Mouse (Mus musculus) kidney, adult 11 months (tissue): ENCODE results near the gene Il17rd.
A peak's percentile ranks its signal among the peaks of the same experiment; 100 is the strongest.

Experiments
- DNase-seq: peaks from one replicate; pipeline ENCODE4 v3.0.0; 2022

Il17rd gene

DNA sequence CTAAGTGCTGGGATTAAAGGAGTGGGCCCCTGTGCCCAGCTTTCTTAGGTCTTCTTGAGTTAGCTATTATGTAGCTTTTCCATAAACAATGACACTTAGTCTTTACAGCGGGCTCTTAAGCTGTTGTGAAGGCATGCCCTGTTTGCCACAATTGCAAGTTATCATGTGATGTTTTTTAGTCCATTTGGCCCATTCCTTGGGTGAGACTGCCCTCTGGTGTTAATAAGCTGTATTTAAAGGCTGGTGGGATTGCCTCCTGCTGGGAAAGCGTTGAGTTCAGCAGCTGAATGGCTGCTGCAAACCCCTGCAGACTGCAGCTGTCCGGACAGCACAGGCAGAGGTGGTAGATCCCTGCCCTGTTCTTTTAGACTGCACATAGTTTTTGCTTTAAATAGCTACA lies 58.0 kb downstream of the Il17rd start:
- DNase-seq = peak; percentile 70

DNA sequence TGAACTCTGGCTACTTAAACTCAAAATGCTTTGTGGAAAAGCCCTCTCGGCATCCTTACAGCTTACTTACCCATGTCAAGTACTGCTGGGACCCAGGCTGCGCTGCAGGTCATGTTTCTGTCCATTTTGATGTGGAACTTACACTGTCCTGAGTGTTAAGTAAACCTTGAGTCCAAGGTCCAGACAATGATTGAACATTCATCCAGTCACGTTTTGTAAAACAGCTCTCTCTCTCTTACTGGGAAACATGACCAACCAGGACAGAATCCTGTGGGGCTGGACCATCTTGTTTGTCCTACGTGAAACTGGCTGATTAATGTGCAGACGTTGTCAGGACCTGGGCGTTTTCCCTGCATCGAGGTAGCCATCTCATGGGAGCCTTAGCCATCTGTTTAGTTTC lies 63.0 kb downstream of the Il17rd start:
- DNase-seq = peak; percentile 53

DNA sequence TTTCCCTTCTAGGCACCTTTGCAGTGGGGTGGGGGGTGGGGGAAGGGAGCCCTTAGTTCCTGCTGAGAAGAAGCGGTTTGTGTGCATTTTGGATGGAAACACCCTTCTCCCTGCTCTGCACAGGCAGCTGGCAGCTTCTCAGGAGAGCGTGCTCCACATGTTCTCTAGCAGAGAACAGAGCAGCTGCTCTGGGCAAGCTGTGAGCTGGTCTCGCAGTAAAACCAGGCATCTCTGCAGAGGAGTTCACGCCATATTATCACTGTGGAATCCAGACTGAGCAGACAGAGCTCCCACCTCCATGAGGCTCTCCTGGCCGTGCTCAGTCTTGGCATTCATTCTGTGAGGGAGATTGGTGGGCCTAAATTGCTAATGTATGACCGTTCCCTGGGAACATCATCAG lies 64.0 kb downstream of the Il17rd start:
- no peak for DNase-seq

DNA sequence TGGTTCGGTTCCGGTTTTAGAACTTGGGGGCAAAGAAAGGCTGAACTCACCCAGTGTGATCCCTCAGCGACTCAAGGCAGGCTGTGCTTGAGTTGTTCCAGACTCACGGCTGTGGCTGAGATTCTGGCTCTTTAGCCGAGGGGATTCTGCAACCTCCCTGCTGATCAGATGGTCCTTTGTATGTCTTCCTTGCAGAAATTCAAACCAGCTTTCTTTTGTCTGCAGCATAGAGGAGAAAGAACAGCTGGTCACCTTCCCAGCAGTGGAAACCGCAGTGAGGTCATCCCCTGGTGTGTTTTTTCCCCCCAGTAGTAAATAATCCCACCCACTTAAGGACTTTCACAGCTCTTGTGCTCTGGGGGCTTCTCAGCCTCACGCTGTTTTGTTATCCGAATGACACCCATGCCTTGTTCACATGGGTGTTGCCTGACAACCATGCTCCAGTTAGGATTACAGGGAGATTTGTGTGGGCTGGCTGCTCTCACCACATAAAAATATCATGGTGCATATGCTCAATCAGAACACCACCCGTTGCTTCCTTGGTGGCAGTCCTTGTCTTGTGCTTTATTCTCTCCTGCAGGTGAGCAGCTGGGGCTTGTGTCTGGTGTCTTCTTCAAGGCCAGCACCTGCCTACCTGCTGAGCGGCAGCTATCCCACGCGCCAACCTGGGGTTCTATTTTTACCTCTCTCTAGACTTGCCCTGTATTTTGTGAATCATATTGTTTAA lies 67.2 kb downstream of the Il17rd start:
- DNase-seq = no peak

DNA sequence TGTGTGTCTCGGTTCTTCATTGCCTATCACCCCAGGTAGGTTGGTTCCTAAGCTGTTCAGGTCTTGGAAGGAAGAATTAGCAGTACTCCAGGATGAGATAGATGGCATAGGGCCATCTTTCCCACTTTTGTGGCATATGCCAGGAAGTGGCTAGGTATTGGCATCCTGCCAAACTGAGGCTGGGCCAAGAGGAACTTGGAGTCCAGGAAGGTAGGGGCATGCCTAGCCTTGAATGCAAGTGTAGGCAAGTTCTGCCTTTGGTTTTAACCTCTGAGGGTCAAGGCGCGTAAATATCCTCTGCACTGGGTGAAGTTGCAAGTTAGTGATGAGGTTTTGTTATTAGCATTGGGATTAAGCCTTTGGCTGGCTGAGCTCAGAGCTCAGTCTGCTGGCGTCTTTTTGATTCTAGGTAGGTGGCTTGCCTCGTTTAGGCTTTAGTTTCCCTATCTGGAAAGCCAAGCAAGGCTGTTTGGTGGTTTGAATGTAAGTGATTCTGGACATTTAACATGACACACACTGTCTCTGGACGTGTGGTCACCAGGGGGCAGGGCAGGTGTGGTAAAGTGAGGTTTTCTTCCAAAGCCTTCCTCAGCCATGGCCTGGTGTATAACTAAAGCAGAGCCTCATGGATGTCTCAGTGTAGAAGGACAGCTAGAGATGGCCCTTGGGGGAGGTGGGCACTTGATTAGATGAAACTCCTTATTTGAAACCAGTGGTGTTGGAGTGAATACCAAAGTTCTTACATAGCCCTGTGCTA lies 70.2 kb downstream of the Il17rd start:
- DNase-seq = peak; percentile 64

DNA sequence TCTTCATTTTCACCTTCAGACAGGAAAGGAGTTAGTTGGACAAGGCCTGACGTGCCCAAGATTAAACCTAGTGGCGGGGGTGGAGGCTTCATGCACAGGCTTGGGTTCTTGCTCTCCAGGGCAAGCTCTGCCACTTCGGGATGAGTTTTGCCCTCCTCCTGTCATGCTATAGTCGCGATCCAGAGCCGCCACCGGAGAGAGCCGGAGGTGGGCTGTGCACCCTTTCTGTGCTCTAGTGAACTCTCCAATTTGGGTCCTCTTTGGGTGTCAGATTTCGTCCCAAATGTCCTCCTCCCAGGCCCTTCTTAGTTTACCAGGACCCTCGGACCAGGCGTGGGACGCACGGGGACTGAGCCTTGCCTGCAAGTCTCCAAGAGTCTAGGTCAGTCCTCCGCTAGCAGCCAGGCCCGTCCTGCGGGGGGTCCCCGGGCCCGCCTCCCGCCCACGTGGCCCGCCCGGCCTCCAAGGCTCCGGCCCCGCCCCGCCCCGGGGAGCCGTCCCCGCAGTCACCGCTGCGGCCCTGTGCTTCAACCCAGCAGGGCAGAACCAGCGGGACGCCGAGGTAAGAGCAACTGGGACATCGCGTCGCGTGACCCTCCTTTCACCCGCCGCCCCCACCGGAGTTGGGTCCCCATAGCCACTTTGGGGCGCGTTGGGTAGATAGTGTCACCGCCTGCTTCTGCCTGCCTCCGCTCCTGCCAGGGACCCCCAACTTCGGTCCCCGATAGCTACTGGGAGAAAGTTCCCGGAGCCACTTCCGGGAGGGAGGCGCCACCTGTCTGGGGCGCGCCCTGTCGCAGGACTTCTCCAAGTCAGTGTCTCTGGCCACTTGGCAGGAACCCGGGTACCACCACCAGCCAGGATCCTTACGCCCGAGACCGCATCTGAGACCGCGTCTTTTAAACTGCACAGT lies 75.9 kb downstream of the Il17rd start, which contains the start of gene Arhgef3:
Arhgef3 (plus strand) TSS at position 538 of the 913 bp plus-strand sequence.
- peak; percentile 78 for DNase-seq

DNA sequence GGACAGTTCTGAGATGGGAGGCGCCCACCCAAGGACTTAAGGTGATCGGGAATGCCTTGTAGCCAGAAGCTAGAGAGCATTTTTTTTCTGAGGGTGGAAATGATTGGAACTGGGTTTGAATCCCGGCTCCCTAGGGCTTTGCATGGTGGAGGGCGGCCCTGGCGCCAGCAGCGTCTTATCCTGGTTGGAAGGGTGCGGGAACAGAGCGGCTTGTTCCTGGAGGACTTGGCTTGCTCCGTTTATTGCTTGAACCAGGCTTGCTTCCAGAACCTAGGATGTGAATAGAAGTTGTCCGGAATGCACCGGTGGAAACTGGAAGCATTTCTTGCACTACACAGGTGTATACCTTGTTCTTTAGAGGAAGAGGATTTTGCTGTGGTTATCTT lies 76.5 kb downstream of the Il17rd start:
- peak; percentile 47 for DNase-seq

DNA sequence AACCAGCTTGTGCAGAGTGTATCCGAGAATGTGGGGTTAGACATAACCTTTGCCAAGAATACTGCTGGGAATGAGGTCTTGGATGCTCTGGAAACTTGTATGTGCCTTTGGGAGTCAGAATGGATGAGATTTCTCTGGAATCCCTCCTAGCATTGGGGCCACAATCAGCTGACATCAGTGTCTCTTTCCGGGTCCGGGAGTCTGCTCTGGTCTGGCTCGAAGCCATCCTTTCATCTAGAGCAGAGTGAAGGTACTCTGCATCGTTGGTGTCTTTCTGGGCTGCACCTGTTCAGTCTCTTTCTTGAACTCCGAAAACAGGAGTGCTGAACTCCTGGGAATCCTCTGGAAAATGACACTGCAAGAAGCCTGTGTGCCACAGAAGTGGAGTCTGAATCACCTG lies 77.2 kb downstream of the Il17rd start:
- DNase-seq = peak; percentile 39

DNA sequence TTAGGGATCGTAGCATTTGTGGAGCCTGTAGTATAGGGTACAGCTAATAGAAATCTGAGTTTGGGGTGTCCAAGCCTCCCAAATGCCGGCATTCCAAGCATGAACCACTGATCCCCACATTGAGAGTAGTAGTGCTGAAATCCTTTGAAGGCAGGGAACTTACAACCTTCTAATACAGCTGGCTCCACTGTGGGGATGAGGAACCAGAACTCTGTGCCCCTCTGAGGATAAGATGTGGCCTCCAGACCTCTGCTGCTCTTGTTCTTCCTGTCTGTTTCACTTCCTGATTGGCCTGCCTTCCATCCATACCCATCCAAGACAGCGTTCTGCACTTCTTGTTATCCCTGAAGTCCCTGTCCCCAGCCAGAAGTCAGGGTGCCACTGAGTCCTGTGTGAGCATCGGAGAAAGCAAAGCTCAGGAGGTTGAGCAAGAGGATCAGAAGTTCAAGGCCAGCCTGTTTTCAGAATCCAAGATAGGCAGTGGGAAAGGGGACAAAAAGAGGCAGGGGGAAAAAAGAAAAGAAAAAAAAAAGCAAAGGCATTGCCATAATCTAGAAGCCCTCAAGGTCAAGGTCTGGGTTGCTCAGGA lies 77.9 kb downstream of the Il17rd start:
- no peak for DNase-seq

DNA sequence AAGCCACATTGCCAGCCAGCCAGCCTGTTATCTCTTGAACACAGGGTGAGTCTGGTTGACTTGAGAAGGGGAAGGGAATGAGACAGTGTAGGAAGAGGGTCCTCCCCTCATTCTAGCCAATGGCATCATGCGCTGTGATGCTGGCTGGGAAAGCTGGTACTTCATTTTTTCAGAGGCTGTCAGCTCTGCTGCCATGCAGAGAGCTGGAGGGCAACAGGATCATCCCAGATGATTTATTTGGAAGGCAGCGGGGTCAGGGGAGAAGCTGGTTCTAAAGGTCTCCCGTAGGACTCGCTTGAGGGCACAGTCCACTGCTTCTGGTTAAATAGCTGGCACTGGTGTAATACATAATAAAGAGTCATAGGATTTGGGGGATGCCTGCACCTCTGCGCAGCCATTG lies 79.8 kb downstream of the Il17rd start:
- DNase-seq = peak; percentile 82

DNA sequence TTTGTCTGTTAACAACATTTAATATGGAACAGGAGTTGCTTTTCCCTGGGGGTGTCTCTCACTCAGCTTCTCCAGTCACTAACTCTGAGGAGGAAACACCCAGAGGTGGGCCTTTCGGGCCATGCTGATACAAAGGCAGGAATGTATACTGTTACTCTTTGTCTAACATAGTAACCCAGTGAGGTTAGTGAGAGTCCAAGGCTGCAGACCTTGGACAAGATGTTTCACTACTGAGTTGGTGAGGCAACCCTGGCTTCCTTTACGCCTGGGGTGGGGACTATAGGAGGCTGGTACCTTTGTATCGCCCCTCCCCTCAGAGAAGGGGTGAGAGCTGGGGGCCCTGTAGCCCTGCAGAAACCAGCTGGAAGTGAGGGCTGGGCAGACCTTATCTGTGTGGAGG lies 83.9 kb downstream of the Il17rd start:
- no peak for DNase-seq

DNA sequence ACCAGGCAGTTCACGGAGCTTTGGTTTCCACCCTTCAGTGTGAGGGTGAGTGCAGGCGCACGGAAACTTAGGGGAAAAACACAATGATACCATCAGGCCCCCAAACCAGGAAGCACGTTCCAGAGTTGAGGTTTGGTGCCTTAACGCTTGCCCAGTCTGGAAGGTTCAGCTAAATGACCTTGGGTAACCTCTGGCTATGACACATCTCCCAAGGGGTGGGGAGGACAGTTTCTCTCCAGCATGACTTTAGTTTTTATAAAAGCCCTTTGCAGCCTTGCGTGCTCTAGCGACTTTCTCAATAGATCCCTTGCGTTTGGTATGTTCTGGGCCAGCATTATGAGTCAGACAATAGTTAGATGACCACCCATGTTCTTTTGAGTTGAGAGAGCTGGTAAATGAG lies 84.8 kb downstream of the Il17rd start:
- DNase-seq = no peak

DNA sequence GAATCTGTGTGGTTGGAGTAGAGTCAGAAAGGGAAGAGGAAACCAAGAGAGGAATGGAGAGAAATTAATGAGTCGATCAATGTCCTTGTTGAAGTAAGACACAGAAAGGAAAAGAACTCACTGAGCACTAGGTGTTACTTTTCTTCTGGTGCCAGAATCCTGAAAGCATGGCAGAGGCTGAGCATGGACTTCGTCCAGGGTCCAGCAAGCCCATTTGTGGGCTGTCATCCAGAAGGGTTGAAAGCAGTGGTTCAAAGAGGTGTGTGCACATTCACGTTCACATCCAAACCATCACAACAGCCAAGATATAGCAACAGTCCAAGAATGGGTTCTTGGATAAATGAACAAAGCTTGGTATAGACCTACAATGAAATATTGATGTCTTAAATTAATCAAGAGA lies 91.3 kb downstream of the Il17rd start:
- peak; percentile 45 for DNase-seq

DNA sequence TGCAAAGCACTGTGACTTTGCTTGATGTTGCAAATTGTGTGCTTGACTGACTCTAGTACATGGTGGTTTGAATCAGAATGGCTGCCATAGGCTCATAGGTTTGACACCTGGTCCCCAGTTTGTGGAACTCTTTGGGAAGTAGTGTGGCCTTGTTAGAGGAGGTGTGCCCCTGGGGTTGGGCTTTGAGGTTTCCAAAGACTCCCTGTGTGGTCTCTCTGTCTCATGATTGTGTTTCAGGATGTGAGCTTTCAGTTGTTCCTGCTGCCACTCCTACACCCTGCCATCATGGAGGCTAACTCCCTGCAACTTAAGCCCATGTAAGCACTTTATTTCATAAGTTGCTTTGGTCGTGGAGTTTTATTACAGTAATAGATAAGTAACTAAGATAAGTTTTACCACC lies 91.9 kb downstream of the Il17rd start:
- DNase-seq = no peak

DNA sequence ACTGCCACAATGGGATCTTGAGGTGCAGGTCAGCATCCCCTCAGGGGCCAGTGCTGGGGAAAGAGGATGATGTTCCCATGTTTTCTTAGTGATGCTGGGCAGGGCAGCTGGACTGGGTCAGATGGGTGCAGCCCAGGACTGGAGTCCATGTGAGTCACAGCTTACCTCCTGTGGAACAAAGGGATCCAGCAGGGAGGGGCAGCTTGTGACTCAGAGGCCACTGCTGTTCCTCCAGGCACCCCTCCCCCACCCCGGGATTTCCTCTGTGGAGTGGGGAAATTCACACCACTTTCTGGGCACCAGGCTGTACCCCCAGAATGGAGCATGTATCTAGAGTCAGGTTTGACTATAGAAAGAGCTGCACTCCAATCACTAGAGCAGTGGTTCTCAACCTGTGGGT lies 92.8 kb downstream of the Il17rd start:
- no peak for DNase-seq

DNA sequence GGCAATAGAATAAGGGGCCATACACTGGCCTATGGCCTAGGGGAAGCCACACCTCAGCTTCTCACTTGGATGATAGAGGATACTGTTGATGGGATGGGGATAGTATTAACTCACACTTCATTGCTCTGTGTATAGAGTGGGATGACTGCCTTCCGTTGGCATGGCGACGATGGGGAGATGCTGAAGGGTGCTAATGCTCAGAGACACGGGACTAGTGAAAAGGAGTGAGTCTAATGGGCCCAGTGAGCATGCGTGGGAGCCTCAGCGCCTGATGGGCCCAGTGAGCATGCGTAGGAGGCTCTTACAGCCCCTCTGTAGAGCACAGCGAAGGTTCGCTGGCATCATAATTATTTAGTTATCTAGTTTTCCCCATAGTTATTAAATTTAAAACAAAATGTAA lies 100.2 kb downstream of the Il17rd start:
- no peak for DNase-seq

DNA sequence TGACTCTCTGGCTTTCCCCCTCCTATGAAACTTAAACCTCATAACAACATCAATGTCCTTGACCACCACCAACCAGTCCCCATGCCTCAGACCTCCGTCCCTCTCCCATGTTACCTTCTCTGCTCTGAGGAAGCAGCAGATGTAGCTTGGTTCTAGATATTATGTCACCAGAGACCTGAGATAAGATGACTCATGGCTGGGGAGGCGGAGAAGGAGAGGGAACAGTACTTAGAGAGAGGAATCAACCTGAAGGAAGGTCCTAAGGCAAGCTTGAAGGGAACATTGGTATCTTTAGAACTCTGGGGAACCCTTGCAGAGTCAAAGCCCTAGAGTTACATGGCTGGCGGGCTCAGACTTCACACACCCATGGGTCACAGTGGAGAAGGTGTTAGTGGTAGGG lies 101.2 kb downstream of the Il17rd start:
- no peak for DNase-seq

DNA sequence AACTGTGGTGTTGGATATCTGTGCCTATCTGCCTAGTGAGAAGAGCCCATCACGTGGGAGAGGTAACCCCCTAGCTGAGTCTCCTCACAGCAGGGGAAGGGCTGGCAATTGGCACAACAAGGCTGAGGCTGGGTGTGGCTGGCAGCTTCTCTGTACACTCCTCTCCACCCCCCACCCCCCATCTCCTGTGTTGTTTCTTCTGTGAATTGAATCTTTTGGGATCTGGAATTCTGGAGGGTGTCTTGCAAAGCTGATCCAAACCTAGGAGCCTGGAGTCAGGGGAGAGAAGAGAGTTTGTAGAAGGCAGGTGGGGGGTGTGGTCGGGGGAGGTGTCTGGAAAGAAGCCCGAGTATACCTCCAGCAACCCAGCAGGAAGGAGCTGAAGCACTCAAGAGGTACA lies 102.7 kb downstream of the Il17rd start:
- no peak for DNase-seq

DNA sequence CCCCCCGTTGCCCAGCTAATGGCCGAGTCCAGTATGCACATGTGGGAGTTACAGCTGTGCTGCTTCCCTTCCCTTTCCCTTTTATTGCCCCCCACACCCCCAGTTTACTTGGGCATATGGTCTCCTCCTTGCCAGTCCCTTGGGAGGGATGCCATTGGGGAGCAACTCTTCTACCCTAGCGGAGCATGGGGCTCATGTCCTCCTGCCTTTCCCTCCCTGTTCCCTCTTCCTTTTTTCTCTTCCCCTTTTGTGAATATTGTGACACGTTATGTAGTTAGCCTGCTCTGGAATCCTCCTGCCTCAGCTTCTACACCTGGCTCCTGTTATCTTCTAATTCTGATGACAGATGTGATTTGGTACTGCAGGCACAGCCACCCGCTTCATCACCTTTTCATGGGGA lies 103.9 kb downstream of the Il17rd start:
- DNase-seq = no peak

DNA sequence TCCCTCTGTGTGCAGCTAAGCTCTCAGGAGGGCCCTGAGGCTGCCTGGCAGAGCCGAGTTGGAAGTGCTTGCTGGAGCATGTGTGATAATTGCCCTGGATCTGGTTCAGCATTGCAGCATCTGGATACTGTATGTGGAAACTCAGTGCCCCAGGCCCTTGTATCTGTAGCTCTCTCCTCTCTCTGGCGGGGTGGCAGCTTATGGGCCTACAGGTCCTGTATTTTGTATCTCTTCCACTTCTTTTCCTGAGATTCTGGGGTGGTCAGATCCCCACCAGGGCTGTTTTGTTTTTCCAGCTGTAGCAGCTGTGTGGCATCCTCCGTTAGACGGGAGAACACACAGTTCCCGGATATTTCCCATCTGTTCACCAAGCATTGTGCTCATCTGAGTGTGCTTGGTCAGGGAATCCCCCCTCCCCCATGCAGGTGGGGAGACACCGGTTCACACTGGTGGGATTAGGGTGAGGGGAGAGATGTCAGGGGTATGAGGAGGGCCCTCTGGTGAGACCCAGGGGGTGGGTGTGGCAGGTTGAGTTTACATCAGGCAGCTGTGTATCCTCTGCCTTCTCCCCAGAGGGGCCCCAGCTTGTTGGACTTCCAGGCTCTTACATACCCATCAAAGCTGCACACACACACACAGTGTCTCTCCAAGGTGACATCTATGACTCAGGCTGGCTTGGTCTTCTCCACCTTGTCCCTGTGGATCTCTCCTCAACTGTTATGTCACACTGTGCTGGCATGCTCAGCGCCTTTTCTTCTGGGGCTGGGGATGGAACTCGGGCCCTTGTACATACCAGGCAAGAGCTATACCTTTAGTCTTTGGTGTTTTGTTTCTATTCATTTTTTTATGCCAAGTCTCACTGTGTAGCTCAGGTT lies 106.7 kb downstream of the Il17rd start:
- no peak for DNase-seq

DNA sequence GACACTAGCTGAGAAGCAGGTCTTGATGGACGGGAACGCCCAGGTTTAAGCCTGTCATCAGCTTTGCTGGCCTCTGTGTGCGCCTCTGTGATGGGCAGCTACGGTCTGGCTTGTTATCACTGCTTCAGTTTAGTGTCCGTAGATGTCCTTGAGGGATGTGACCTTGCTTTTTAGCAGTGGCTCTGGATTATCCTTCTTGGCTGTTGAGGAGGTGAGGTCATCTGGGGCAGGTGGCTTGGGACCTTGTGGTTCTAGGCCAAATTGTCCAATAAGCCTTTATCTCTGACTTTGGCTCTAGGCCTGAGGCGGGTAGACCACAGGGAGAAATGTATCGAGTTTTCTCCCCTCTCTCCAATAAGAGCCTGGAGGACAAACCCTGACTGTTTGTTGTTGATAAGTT lies 109.0 kb downstream of the Il17rd start:
- no peak for DNase-seq

DNA sequence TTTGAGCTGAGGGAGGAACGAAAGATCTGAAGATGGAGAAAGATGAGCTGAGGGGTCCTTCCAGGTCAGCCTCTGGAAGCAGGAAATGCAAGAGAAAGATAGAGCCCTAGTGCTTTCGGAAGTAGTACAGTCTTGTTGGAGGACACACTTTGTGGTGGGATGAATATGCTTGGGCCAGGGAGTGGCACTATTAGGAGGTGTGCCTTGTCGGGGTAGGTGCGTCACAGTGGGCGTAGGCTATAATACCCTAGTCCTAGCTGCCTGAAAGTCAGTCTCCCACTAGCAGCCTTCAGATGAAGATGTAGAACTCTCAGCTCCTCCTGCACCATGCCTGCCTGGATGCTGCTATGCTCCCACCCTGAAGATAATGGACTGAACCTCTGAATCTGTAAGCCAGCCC lies 110.7 kb downstream of the Il17rd start:
- DNase-seq = no peak
